Mouse (Mus musculus) forebrain, embryonic 10.5 days (tissue): ENCODE data around the gene Agpat4. TPM values are rescaled to one million over a fixed set of nuclear protein-coding genes. Genes with fewer than 3 reads are reported as not detected.

ENCODE experiments used
- DNase-seq: peaks from one replicate; pipeline ENCODE4 v3.0.0-alpha.2; 2017; ENCODE audit warnings: low spot score; ENCODE audit errors: extremely low spot score
- H3K27ac ChIP-seq: fragments of 300-500 bp; sonication (generic); 2 replicates; pipeline ENCODE4 v1.5.1; 2016; ENCODE audit warnings: mild to moderate bottlenecking
- H3K27me3 ChIP-seq: fragments of 300-500 bp; sonication (generic); 2 replicates; pipeline ENCODE4 v1.6.1; 2016; ENCODE audit warnings: mild to moderate bottlenecking; ENCODE audit not compliant: poor library complexity, severe bottlenecking
- H3K36me3 ChIP-seq: fragments of 300-500 bp; sonication (generic); replicated peaks from 2 replicates; pipeline ENCODE4 v1.6.1; 2016; ENCODE audit warnings: mild to moderate bottlenecking, moderate library complexity
- H3K4me1 ChIP-seq: fragments of 300-500 bp; sonication (generic); 2 replicates; pipeline ENCODE4 v1.6.1; 2016
- H3K4me3 ChIP-seq: fragments of 300-500 bp; sonication (generic); 2 replicates; pipeline ENCODE4 v1.5.1; 2016; ENCODE audit warnings: mild to moderate bottlenecking, moderate library complexity
- H3K9me3 ChIP-seq: fragments of 300-500 bp; sonication (generic); 2 replicates; pipeline ENCODE4 v1.6.1; 2016; ENCODE audit warnings: mild to moderate bottlenecking, moderate library complexity
- WGBS: fragments of 180-500 bp; shearing (Covaris S2); methylation state at CpG from one replicate; pipeline ENCODE4 v1.1.7; 2016; 5-methylcytosine and 5-hydroxymethylcytosine counted together
- polyA plus RNA-seq: library from polyadenylated mRNA; unstranded; fragments of >200 nt; fragmentation: Nextera tagmentation; extraction: Ambion mirVana; gene quantifications from 2 replicates; pipeline ENCODE4 v1.2.1, GENCODE M21; 2016

Agpat4 gene
- polyA plus RNA-seq, 1 experiment from 2014 or later = 42.2 TPM

GRCm38 (mm10) chr17:12184283-12184682 lies 65.8 kb downstream of the Agpat4 start:
- WGBS = 74% methylated on average over 8 of the region's 8 CpGs
- no peaks in the 10 kb centered on the region for H3K9me3 ChIP-seq
- peaks cover 8% of the 10 kb centered on the region for H3K4me1 ChIP-seq
- H3K27ac ChIP-seq = no peak overlapping the region
- no peak for DNase-seq
- no peak overlapping the region for H3K4me3 ChIP-seq
- H3K36me3 ChIP-seq = peaks cover 29% of the 10 kb centered on the region
- H3K27me3 ChIP-seq = no peaks in the 10 kb centered on the region

GRCm38 (mm10) chr17:12185855-12186254 lies 67.4 kb downstream of the Agpat4 start:
- WGBS = 92% methylated on average over 4 of the region's 4 CpGs

DNA sequence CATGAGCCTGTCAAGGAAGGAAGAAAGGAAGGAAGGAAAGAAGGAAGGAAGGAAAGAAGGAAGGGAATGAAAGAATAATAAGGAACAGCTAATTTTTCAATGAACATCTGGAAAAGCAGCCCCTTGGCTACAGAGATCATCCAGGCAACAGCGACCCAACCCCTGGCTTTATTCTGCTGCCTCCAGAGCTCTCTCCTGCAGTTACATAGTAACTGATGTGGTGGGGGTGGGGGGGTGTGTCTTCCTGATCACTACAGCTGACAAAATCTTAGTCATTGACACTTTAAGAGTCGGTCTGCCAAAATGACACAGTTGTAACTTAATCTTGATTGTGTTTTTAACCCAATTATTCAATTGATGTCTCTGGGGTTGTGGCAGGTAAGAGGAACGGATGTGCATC lies 67.8 kb downstream of the Agpat4 start:
- 0 out of 2 replicates have a peak overlapping the region, but pooled peaks have one; percentile 4 for H3K27ac ChIP-seq
- no peak overlapping the region for H3K4me3 ChIP-seq
- peaks cover 8% of the 10 kb centered on the region for H3K4me1 ChIP-seq
- H3K27me3 ChIP-seq = no peaks in the 10 kb centered on the region
- H3K36me3 ChIP-seq = peaks cover 38% of the 10 kb centered on the region
- no peak for DNase-seq
- H3K9me3 ChIP-seq = no peaks in the 10 kb centered on the region
- WGBS = 83% methylated on average over 3 of the region's 3 CpGs

More at GRCm38 (mm10) chr17:12185855-12186254, 67.4 kb downstream of the Agpat4 start:
- Histone ChIP-seq H3K4me1 (peaks cover 8% of the 10 kb centered on the region), H3K27me3 (no peaks in the 10 kb centered on the region), H3K27ac (0 out of 2 replicates have a peak overlapping the region, but pooled peaks have one; percentile 4), H3K36me3 (peaks cover 34% of the 10 kb centered on the region), H3K4me3 (no peak overlapping the region), H3K9me3 (no peaks in the 10 kb centered on the region)
- DNase-seq = no peak

DNA sequence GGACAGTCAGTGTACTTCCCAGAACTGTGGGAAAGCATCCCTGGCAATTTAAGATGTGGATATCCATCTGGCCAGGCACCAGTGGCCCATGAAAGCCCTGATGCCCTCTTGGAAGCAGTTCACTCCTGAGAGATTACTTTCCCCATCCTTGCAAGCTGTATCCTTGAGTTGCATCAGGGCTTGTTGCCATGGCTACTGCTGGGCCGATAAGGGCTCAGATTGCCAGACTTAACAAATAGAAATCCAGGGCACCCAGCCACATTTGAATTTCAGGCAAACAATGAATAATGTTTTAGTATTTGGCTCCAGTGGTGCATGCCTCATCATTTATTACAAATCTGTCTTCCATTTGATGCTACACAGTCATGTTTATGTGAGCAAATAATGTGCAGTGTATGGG lies 69.3 kb downstream of the Agpat4 start:
- H3K9me3 ChIP-seq = no peaks in the 10 kb centered on the region
- H3K4me1 ChIP-seq = peaks cover 8% of the 10 kb centered on the region
- no peak overlapping the region for H3K27ac ChIP-seq
- H3K27me3 ChIP-seq = no peaks in the 10 kb centered on the region
- 76% methylated on average over 1 of the region's 1 CpGs for WGBS
- H3K4me3 ChIP-seq = no peak overlapping the region
- peaks cover 47% of the 10 kb centered on the region for H3K36me3 ChIP-seq
- DNase-seq = no peak

- WGBS = 54% methylated on average over 5 of the region's 5 CpGs
- Histone ChIP-seq H3K27me3 (no peaks in the 10 kb centered on the region), H3K27ac (peak overlapping the region; percentile 76)
Observed at GRCm38 (mm10) chr17:12195137-12195536, 76.6 kb downstream of the Agpat4 start.

DNA sequence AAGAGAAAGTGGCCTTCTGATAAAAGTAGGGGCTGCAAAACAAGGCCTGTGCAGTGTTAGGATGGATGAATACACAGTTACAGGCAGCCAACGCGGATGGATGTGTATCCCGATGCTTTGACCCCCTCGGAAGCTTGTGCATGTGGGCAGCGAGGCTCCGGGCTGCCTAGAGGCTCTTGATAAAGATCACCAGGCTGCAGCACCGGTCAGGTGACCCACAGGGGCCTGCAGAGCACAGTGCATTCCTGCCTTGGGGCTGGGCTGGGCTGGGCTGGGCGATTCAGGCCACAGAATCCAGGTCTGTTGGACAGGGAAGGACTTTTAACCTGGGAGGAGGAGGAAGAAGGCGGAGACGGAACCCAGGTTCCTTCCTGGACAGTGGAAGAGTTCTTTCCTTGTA lies 77.1 kb downstream of the Agpat4 start:
- WGBS = 73% methylated on average over 10 of the region's 10 CpGs
- no peak overlapping the region for H3K4me3 ChIP-seq
- no peak for DNase-seq
- H3K36me3 ChIP-seq = peaks cover 43% of the 10 kb centered on the region
- no peaks in the 10 kb centered on the region for H3K9me3 ChIP-seq
- H3K27ac ChIP-seq = peak overlapping the region; percentile 76
- peaks cover 27% of the 10 kb centered on the region for H3K4me1 ChIP-seq
- H3K27me3 ChIP-seq = no peaks in the 10 kb centered on the region

More at GRCm38 (mm10) chr17:12195137-12195536, 76.6 kb downstream of the Agpat4 start:
- peak; percentile 26 for DNase-seq
- Histone ChIP-seq H3K9me3 (no peaks in the 10 kb centered on the region), H3K4me3 (no peak overlapping the region), H3K4me1 (peaks cover 24% of the 10 kb centered on the region), H3K36me3 (peaks cover 47% of the 10 kb centered on the region)

- Histone ChIP-seq H3K27me3 (no peaks in the 10 kb centered on the region), H3K36me3 (peaks cover 36% of the 10 kb centered on the region), H3K4me3 (no peak overlapping the region), H3K9me3 (no peaks in the 10 kb centered on the region), H3K27ac (no peak overlapping the region), H3K4me1 (peaks cover 40% of the 10 kb centered on the region)
- WGBS = 85% methylated on average over 4 of the region's 4 CpGs
- no peak for DNase-seq
Observed at GRCm38 (mm10) chr17:12199933-12200332, 81.4 kb downstream of the Agpat4 start.

DNA sequence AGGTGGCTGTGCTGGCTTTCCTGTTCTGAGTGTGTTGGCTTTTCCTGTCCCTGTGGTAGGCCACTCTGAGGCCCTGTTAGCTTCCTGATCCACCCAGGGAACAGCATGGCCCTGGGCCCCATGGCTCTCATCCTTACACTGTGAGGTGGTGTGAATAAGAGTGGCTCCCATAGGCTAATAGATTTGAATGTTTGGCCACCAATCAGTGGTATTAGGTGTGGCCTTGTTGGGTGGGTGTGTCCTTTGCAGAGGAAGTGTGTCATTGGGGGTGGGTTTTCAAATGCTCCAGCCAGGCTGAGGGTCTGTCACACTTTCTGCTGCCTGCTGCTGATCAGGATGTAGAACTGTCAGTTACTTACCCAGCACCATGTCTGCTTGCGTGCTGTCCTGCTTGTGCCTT lies 82.6 kb downstream of the Agpat4 start:
- Histone ChIP-seq H3K4me3 (no peak overlapping the region), H3K9me3 (no peaks in the 10 kb centered on the region), H3K4me1 (peaks cover 40% of the 10 kb centered on the region), H3K36me3 (peaks cover 36% of the 10 kb centered on the region), H3K27ac (0 out of 2 replicates have a peak overlapping the region, but pooled peaks have one; percentile 31), H3K27me3 (no peaks in the 10 kb centered on the region)
- WGBS = 93% methylated on average over 1 of the region's 1 CpGs
- no peak for DNase-seq

GRCm38 (mm10) chr17:12203414-12203897 lies 85.0 kb downstream of the Agpat4 start:
- H3K4me1 ChIP-seq = peaks cover 60% of the 10 kb centered on the region
- no peak for DNase-seq
- H3K9me3 ChIP-seq = no peaks in the 10 kb centered on the region
- WGBS = 79% methylated on average over 15 of the region's 15 CpGs
- H3K27ac ChIP-seq = peak overlapping the region; percentile 66
- H3K27me3 ChIP-seq = no peaks in the 10 kb centered on the region
- H3K36me3 ChIP-seq = peaks cover 27% of the 10 kb centered on the region
- H3K4me3 ChIP-seq = no peak overlapping the region

- 73% methylated on average over 3 of the region's 3 CpGs for WGBS
- Histone ChIP-seq H3K27ac (peak overlapping the region; percentile 80), H3K36me3 (peaks cover 21% of the 10 kb centered on the region), H3K9me3 (no peaks in the 10 kb centered on the region), H3K4me3 (no peak overlapping the region), H3K4me1 (peaks cover 60% of the 10 kb centered on the region), H3K27me3 (no peaks in the 10 kb centered on the region)
- DNase-seq = no peak
Observed at GRCm38 (mm10) chr17:12204246-12204645, 85.7 kb downstream of the Agpat4 start.

DNA sequence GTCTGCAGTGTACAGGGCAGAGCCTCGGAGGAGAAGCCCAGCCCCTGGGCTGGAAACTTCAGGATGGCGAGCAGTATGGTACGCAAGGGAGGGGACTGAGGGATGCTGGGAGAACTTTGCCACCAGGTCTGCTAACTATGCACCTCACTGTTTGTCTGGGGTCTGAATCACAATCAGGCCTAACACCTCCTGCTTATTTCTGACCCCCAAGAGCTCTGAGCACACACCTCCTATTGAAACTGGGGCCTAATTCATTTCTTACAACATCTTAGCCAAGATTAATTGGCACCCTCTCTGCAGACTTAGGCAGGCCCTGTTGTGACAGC lies 86.1 kb downstream of the Agpat4 start:
- 74% methylated on average over 3 of the region's 3 CpGs for WGBS
- Histone ChIP-seq H3K4me3 (no peak overlapping the region), H3K36me3 (peaks cover 21% of the 10 kb centered on the region), H3K27me3 (no peaks in the 10 kb centered on the region), H3K9me3 (no peaks in the 10 kb centered on the region), H3K27ac (peak overlapping the region; percentile 80), H3K4me1 (peaks cover 59% of the 10 kb centered on the region)
- no peak for DNase-seq

GRCm38 (mm10) chr17:12205015-12205693 lies 86.7 kb downstream of the Agpat4 start:
- DNase-seq = no peak
- no peaks in the 10 kb centered on the region for H3K27me3 ChIP-seq
- no peaks in the 10 kb centered on the region for H3K9me3 ChIP-seq
- H3K4me1 ChIP-seq = peaks cover 54% of the 10 kb centered on the region
- H3K4me3 ChIP-seq = no peak overlapping the region
- peak overlapping the region; percentile 80 for H3K27ac ChIP-seq
- H3K36me3 ChIP-seq = peaks cover 24% of the 10 kb centered on the region
- WGBS = 70% methylated on average over 10 of the region's 10 CpGs

GRCm38 (mm10) chr17:12205694-12206075 lies 87.2 kb downstream of the Agpat4 start:
- peak overlapping the region; percentile 80 for H3K27ac ChIP-seq
- no peaks in the 10 kb centered on the region for H3K9me3 ChIP-seq
- DNase-seq = no peak
- H3K27me3 ChIP-seq = no peaks in the 10 kb centered on the region
- peaks cover 52% of the 10 kb centered on the region for H3K4me1 ChIP-seq
- no peak overlapping the region for H3K4me3 ChIP-seq
- WGBS = 48% methylated on average over 4 of the region's 4 CpGs
- peaks cover 29% of the 10 kb centered on the region for H3K36me3 ChIP-seq
